Mouse (Mus musculus): ENCODE measurements around the gene Fam110c.

DNA sequence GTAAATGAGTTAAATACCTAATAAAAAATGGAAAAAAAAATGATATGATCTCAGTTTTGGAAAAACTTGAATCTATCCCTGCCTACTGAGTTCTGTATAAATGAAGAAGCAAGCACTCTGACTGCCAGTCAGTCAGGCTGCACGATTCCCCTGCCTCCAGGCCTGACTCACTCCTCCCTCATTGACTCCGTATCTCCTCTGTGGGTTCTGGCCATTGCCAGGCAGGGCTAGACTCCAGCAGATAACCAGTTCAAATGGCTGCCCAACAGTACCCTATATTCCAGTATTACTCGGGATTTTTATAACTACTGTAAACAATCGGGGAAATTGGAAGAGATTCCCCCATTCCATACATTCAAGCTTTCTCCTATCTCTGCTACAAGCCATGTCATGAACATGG lies 21.6 kb upstream of the Fam110c start:
- TF ChIP-seq CTCF (IDR thresholded peaks at IDR 0.05; ENCODE audit: low read depth) (no peak), EP300 (IDR thresholded peaks at IDR 0.05; ENCODE audit: low read depth) (no peak)

Measured in liver, embryonic 14.5 days (tissue).